Mouse (Mus musculus) neural tube, embryonic 11.5 days (tissue): ENCODE results near the gene 2610044O15Rik8. TPM values are rescaled to one million over a fixed set of nuclear protein-coding genes. Genes with fewer than 3 reads are reported as not detected.
"Not testable (repeated sequence)": the region's sequence is repeated elsewhere in the genome, so short reads cannot be mapped to it uniquely, and the experiment has no call there.

Experiments used
- ATAC-seq: fragments of 200-750 bp; cut with Nextera tagmentation; 2 replicates; pipeline ENCODE4 v1.8.0; 2017; ENCODE audit warnings: moderate number of reproducible peaks, mild to moderate bottlenecking, moderate TSS enrichment, moderate library complexity; ENCODE audit not compliant: insufficient read depth, low FRiP score, low TSS enrichment
- DNase-seq: peaks from one replicate; pipeline ENCODE4 v3.0.0-alpha.2; 2015; ENCODE audit warnings: low spot score
- H3K27ac ChIP-seq: fragments of 300-500 bp; sonication (generic); 2 replicates; pipeline ENCODE4 v1.5.1; 2014; ENCODE audit warnings: low read depth, mild to moderate bottlenecking, low read length
- H3K27me3 ChIP-seq: fragments of 300-500 bp; sonication (generic); 2 replicates; pipeline ENCODE4 v1.6.1; 2014; ENCODE audit warnings: mild to moderate bottlenecking, low read length, mixed read lengths; ENCODE audit not compliant: control insufficient read depth, insufficient read depth
- H3K36me3 ChIP-seq: fragments of 300-500 bp; sonication (generic); 2 replicates; pipeline ENCODE4 v1.6.1; 2014; ENCODE audit warnings: mild to moderate bottlenecking, low read length, moderate library complexity, mixed read lengths; ENCODE audit not compliant: control insufficient read depth, insufficient read depth
- H3K4me1 ChIP-seq: fragments of 300-500 bp; sonication (generic); 2 replicates; pipeline ENCODE4 v1.6.1; 2014; ENCODE audit warnings: low read length, mixed read lengths; ENCODE audit not compliant: control insufficient read depth, insufficient read depth
- H3K4me2 ChIP-seq: fragments of 300-500 bp; sonication (generic); 2 replicates; pipeline ENCODE4 v1.6.1; 2014; ENCODE audit warnings: low read depth, mild to moderate bottlenecking, moderate library complexity
- H3K4me3 ChIP-seq: fragments of 300-500 bp; sonication (generic); 2 replicates; pipeline ENCODE4 v1.5.1; 2014; ENCODE audit warnings: low read depth, low read length
- H3K9ac ChIP-seq: fragments of 300-500 bp; sonication (generic); 2 replicates; pipeline ENCODE4 v1.6.1; 2014; ENCODE audit warnings: mild to moderate bottlenecking, low read length
- H3K9me3 ChIP-seq: fragments of 300-500 bp; sonication (generic); 2 replicates; pipeline ENCODE4 v1.6.1; 2016; ENCODE audit warnings: low read length; ENCODE audit not compliant: control insufficient read depth
- WGBS: fragments of 180-500 bp; shearing (Covaris S2); extraction: QIAGEN DNeasy Blood & Tissue Kit; methylation state at CpG from one replicate; pipeline ENCODE4 v1.1.7; 2014; 5-methylcytosine and 5-hydroxymethylcytosine counted together
- polyA plus RNA-seq: library from polyadenylated mRNA; unstranded; fragments of >200 nt; fragmentation: Nextera tagmentation; extraction: Ambion mirVana; gene quantifications from 2 replicates; pipeline ENCODE4 v1.2.1, GENCODE M21; 2014

Gene 2610044O15Rik8
- 25.7 and 29.3 TPM in 2 replicates for polyA plus RNA-seq

DNA sequence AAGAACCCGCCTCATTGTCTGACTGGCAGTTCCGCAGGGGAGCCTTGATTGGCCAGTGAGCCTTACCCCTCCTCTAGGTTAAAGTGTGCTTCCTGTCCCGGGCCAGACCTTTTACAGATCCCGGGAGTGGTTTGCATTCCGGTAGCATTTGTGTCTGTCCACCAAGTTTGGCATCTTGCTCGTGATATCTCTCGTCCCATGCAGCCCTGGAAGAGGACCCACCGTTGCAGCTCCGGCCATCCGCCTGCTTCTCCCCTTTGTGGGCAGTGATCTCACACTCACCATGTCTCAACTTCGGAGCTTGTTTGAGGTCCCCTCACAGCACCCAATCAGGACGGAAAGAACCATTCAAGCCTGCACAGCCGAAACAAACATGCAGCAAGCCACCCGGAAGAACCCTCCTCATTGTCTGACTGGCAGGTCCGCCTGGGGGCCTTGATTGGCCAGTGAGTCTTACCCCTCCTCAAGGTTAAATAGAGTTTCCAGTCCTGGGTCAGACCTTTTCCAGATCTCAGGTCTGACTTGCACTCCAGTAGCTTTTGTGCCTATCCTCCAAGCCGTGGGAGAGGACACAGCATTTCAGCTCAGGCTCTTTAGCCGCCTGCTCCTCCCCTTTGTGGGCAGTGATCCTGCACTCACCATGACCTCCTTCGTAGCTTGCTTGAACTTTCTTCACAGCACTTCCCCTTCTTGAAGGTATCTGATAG, at the start of gene 2610044O15Rik8:
Gene 2610044O15Rik8 (minus strand): TSS at position 380 of the 707 bp plus-strand sequence.
- Histone ChIP-seq H3K9me3 (no peaks in the 10 kb centered on the region), H3K4me1 (no peaks in the 10 kb centered on the region), H3K4me2 (peak within 1 kb of the TSS; percentile 45), H3K36me3 (no peaks in the 10 kb centered on the region), H3K27ac (peak within 1 kb of the TSS; percentile 82), H3K27me3 (no peaks in the 10 kb centered on the region), H3K4me3 (peak within 1 kb of the TSS; percentile 57), H3K9ac (peak within 1 kb of the TSS; percentile 67)
- peak; percentile 98 for ATAC-seq
- DNase-seq: peak; percentile 86
- whole genome bisulfite sequencing: 1% methylated on average over 18 of the region's 18 CpGs

DNA sequence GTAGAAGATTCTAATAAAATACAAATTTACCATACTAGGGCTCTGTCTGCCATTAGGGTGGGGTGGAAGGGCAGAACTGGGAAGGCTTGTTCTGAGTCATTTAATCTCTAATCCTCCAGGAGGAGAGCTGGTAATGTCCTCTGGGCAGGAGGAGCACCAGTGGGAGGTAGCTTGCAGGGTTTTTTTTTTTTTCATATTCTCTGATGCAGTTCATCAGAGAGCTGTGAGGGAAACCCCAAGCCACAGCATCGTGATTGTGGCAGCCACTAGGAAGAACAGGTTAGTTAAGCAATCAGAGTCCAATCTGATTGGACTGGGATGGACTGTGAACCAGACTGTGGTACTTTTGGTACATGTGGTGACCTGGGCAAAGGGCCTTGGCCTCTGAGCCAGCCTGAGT, 31.7 kb upstream of the 2610044O15Rik8 start:
- H3K9me3 ChIP-seq: peaks cover 4% of the 10 kb centered on the region; the same call in 1 of the 2 replicates
- H3K27ac ChIP-seq: no peak overlapping the region
- no peak overlapping the region for H3K4me3 ChIP-seq
- no peak overlapping the region for H3K9ac ChIP-seq
- no peaks in the 10 kb centered on the region for H3K4me1 ChIP-seq
- ATAC-seq (no peak), DNase-seq (no peak)
- no peaks in the 10 kb centered on the region for H3K27me3 ChIP-seq
- H3K36me3 ChIP-seq: peaks cover 8% of the 10 kb centered on the region
- no peak overlapping the region for H3K4me2 ChIP-seq
- WGBS: 89% methylated on average over 1 of the region's 1 CpGs

DNA sequence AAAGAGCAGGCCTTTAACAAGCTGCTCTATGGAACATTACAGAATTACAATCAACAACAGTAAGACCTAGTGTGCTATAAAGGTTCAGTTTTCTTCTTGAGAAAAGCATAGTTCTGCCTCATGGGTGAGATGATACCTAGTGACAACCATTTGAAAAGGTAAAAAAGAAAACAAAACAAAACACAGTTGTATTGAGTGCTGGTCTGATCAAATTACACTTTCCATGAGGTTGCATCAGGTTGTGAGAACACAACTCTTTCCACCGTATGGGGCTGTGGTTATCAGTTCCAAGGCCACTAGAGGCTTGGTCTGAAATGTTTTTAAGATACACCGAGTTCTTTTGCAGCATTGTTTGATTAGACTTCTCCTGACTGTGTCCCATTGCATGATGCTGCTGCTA, 30.1 kb upstream of the 2610044O15Rik8 start:
- peak overlapping the region; percentile 46 for H3K4me2 ChIP-seq
- peaks cover 8% of the 10 kb centered on the region for H3K36me3 ChIP-seq
- no peak overlapping the region; the same call in 1 of the 2 replicates for H3K9ac ChIP-seq
- no peak overlapping the region for H3K27ac ChIP-seq
- no peak overlapping the region for H3K4me3 ChIP-seq
- peaks cover 4% of the 10 kb centered on the region; the same call in 1 of the 2 replicates for H3K9me3 ChIP-seq
- no peak for DNase-seq
- no peaks in the 10 kb centered on the region for H3K27me3 ChIP-seq
- WGBS: 76% methylated on average over 2 of the region's 2 CpGs
- no peaks in the 10 kb centered on the region for H3K4me1 ChIP-seq
- no peak for ATAC-seq

DNA sequence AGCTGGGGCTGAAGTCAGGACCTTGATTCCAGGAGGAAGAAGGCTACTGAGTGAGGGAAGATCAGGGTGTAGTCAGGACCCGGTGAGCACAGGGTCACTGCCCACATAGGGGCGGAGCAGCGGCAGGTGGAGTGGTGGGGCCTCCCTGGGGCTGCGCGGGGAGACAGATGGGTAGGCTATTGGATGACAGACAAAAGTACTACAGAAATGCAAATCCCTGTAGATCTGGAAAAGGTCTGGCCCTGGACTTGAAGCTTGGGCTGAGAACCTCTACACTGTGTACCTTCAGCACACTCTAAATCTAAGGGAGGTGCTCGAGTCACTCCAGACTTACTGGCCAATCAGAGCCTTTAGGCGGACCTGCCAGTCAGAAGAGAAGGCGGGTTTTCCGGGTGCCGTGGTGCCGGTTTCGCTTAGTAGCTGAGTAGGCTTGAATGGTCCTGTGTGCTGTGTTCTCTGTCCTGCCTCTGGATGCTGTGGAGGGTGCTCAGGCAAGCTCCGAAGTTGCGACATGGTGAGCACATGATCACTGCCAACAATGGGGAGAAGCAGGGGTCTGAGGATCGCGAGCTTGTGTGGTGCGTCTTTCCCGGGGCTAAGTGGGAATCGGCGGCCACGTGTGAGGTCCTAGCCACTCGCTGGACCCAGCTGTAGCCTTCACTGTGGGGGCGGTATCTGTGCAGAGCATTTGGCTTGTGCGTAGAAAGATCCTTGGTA, 29.2 kb upstream of the 2610044O15Rik8 start:
- not testable (repeated sequence) for H3K27me3 ChIP-seq, H3K36me3 ChIP-seq, H3K27ac ChIP-seq, H3K4me1 ChIP-seq, H3K9me3 ChIP-seq
- Histone ChIP-seq H3K9ac (peak overlapping the region; percentile 58), H3K4me3 (peak overlapping the region; percentile 44), H3K4me2 (peak overlapping the region; percentile 46)
- 1% methylated on average over 23 of the region's 24 CpGs for WGBS
- peak; percentile 79 for DNase-seq
- peak; percentile 98 for ATAC-seq

DNA sequence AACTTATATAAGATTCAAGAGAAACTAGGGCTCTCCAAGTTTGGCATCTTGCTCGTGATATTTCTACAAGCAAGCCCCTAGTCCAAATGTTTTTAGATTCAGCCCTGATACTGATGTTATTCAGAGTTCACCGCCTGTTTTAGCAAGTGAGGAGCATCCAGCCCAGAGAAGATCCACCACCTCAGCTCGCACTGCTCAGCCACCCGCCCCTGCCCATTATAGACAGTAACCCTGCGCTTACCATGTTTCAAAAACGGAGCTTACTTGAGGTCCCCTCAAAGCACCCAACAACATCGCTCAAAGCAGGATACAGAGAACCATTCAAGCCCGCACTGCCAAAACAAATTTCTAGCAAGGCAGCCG, 561 bp downstream of the 2610044O15Rik8 start:
- H3K4me1 ChIP-seq: no peaks in the 10 kb centered on the region
- H3K27ac ChIP-seq: peak overlapping the region; percentile 82
- ATAC-seq (no peak), DNase-seq (no peak)
- peak overlapping the region; percentile 45 for H3K4me2 ChIP-seq
- no peaks in the 10 kb centered on the region for H3K9me3 ChIP-seq
- no peaks in the 10 kb centered on the region for H3K36me3 ChIP-seq
- WGBS: 3% methylated on average over 9 of the region's 9 CpGs
- no peaks in the 10 kb centered on the region for H3K27me3 ChIP-seq
- H3K4me3 ChIP-seq: peak overlapping the region; percentile 57
- H3K9ac ChIP-seq: peak overlapping the region; percentile 67

Other genes with a start within 250 kb of the 2610044O15Rik8 start
- gene Ccdc7a, start 168.9 kb downstream of the 2610044O15Rik8 start, polyA plus RNA-seq: not detected in 2 replicates
- not detected in 2 replicates for gene Ccdc7b, start 167.3 kb downstream of the 2610044O15Rik8 start, polyA plus RNA-seq
- not detected in 2 replicates for gene Gm10999, start 102.7 kb downstream of the 2610044O15Rik8 start, polyA plus RNA-seq